Mouse (Mus musculus) myocyte (in vitro differentiated cells): Measurements from ENCODE around the gene Acbd7.

Experiments
- MAX ChIP-seq: IDR thresholded peaks from one replicate; pipeline ENCODE4 v1.6.1; 2011; ENCODE audit warnings: low read depth, mild to moderate bottlenecking, control low read depth
- POLR2A ChIP-seq: IDR thresholded peaks from one replicate; pipeline ENCODE4 v1.6.1; 2011; ENCODE audit warnings: low read depth, mild to moderate bottlenecking, control low read depth, moderate library complexity; ENCODE audit not compliant: insufficient read length
- TCF12 ChIP-seq: IDR thresholded peaks from one replicate; pipeline ENCODE4 v1.6.1; 2011; ENCODE audit warnings: mild to moderate bottlenecking, control low read depth; ENCODE audit not compliant: poor library complexity, insufficient read depth, severe bottlenecking
- TCF3 ChIP-seq: IDR thresholded peaks from one replicate; pipeline ENCODE4 v1.6.1; 2011; ENCODE audit warnings: low read depth, control low read depth; ENCODE audit not compliant: insufficient read length
- USF1 ChIP-seq: IDR thresholded peaks from one replicate; pipeline ENCODE4 v1.6.1; 2011; ENCODE audit warnings: low read depth, mild to moderate bottlenecking, control low read depth, moderate library complexity

DNA sequence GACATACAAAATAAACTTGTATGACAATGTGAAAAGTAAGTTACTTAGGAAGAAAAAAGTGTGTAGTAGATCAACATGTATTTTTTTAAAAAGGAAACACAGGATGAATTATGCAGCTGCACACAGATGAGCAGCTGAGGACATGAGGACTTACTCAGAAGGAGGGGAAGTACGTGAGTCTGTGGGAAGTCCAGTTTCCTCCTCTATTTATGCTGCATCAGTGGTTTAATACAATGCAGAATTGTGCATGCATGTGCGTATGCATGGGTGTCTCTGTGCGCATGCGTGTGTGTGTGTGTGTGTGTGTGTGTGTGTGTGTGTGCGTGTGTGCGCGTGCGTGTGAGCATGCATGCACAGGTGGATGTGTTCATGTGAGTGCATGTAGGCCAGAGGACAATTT, 19.8 kb downstream of the Acbd7 start:
- TF ChIP-seq USF1 (no peak), TCF3 (no peak), MAX (no peak), TCF12 (no peak), POLR2A (no peak)
